Mouse (Mus musculus) olfactory bulb, adult 2 months (tissue): ENCODE data around the gene 4931428F04Rik.

Experiments
- CTCF ChIP-seq: fragments of 200-500 bp; IDR thresholded peaks from 2 replicates; pipeline ENCODE4 v1.5.1; 2012; ENCODE audit warnings: low read depth, mild to moderate bottlenecking, low read length, moderate library complexity; ENCODE audit not compliant: insufficient read depth
- POLR2A ChIP-seq: fragments of 200-500 bp; IDR thresholded peaks from 2 replicates; pipeline ENCODE4 v1.6.1; 2012; ENCODE audit warnings: mild to moderate bottlenecking, low read depth, low read length, moderate library complexity; ENCODE audit not compliant: insufficient read depth

DNA sequence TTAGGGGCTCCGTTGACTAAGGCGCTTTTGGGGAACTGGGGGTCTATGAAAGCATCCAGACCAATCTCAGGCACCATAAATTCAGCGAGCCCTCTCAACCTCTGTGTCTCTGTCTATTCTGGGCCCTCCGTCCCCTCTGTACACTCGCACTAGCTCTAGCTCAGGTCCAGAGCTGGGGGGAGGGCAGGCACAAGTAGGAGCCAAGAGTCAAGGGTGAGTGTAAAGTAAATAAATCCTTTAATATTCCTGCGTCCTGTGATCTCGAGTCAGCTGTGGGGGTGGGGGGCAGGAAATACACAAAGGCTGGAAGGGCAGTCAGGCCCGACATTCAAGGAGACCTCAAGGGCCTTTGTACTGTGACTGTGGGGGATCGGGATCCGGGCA lies 20.6 kb downstream of the 4931428F04Rik start:
- no peak for TF ChIP-seq CTCF
- TF ChIP-seq POLR2A, result no peak
